Mouse (Mus musculus): Measurements from ENCODE around the gene Akna. TPM values are rescaled to one million over a fixed set of nuclear protein-coding genes. Genes with fewer than 3 reads are reported as not detected.

Akna gene
- polyA plus RNA-seq, 1 experiment = 1.9 TPM

DNA sequence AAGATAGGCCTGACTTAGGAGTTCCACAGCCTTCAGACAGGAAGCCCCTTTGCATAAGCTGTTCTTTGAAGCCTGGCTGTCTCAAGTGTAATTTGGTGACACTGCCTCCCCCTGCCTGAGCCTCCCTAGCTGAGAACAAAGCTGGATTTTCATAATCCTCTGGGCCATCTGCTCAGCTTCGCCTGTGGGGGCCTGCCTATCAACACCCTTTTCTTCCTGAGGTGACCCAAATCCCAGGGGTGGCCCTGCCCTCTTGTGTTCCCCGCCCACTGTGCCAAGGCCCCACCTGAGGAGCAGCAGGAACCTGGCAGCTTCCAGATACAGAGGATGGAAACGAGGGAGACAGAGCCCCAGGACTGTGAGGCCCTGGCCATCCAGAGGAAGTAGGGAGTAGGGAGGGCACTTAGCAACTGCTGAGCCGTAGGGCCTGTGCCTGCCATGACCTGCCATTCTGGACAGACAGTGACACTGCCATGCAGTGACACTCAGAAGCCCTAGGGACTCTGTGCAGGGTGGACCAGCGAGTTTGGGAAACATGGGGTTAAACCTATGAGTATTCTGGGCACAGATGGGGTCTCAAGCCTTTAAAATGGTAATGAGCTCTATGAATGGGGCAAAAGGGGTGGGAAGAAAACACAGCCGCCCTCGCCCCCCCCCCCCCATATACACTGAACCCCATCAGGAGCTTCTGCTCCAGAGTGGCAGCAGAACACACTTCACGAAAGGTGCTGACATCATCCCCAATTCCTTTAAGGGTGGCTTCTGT is 13.8 kb downstream of the Akna start:
- H3K27ac ChIP-seq (ENCODE audit: insufficient read depth, low read length) = no peak overlapping the region

DNA sequence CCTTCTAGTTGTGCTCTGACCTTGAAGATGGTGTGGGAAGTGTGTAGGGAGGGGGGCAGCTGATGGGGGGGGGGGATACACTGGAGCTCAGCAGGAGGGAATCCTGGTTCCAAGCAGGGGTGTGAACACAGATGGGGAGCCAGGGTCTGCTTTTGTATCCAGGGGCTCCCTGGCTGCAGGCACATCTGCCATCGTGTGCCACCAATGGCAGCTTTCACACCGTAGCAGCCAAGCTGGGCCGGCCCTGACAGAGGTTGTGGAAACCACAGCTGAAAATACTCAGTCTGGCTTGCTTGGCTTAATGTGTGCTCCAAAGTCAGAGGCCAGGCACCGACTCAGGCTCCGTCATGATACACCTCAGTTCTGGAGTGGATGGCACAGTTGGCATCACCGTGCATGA is 15.1 kb downstream of the Akna start:
- H3K27me3 ChIP-seq (ENCODE audit: control insufficient read depth, insufficient read depth, low read length) = no peaks in the 10 kb centered on the region
- no peak overlapping the region for H3K27ac ChIP-seq (ENCODE audit: insufficient read depth, low read length)
- no peaks in the 10 kb centered on the region; the same call in 1 of the 2 replicates for H3K4me1 ChIP-seq (ENCODE audit: control insufficient read depth, insufficient read depth, low read length)
- TF ChIP-seq POLR2A (IDR thresholded peaks at IDR 0.05; ENCODE audit: borderline replicate concordance, insufficient read depth, low read length) (no peak), CTCF (IDR thresholded peaks at IDR 0.05; ENCODE audit: borderline replicate concordance, insufficient read depth, low read depth, low read length) (no peak)
- WGBS = 45% methylated on average over 6 of the region's 6 CpGs
- no peak for DNase-seq
- H3K4me3 ChIP-seq (replicated peaks; ENCODE audit: insufficient read depth, low read depth, low read length) = no peak overlapping the region

More for the DNA sequence above, 13.8 kb downstream of the Akna start:
- H3K4me3 ChIP-seq (replicated peaks; ENCODE audit: insufficient read depth, low read depth, low read length) = no peak overlapping the region
- H3K27me3 ChIP-seq (ENCODE audit: control insufficient read depth, insufficient read depth, low read length) = no peaks in the 10 kb centered on the region
- 39% methylated on average over 8 of the region's 8 CpGs for WGBS
- TF ChIP-seq CTCF (IDR thresholded peaks at IDR 0.05; ENCODE audit: borderline replicate concordance, insufficient read depth, low read depth, low read length) = no peak
- no peak for TF ChIP-seq POLR2A (IDR thresholded peaks at IDR 0.05; ENCODE audit: borderline replicate concordance, insufficient read depth, low read length)
- DNase-seq = no peak
- no peaks in the 10 kb centered on the region; the same call in 1 of the 2 replicates for H3K4me1 ChIP-seq (ENCODE audit: control insufficient read depth, insufficient read depth, low read length)

DNA sequence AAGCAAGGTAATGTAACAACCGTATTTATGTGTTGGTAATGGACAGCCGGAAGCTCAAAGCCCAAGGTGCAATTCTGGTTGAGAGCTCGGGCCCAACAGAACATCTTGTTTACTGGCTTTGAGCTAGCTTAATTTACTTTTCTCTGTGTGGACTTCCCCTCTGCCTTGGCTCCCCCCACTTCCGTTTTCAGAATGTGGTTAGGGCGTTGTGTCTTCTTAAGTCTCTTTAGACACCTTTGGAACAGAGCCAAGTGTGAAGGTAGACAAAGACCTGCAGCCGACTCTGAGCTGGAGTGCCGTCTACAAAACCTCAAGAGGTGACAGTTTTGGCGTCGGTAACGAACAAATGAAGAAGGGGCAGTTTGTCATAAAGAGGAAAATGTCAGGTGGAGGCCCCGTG is 17.4 kb downstream of the Akna start:
- Histone ChIP-seq H3K4me1 (ENCODE audit: control insufficient read depth, insufficient read depth, low read length) (no peaks in the 10 kb centered on the region; the same call in 1 of the 2 replicates), H3K27me3 (ENCODE audit: control insufficient read depth, insufficient read depth, low read length) (no peaks in the 10 kb centered on the region), H3K4me3 (replicated peaks; ENCODE audit: insufficient read depth, low read depth, low read length) (no peak overlapping the region), H3K27ac (ENCODE audit: insufficient read depth, low read length) (no peak overlapping the region)
- TF ChIP-seq CTCF (IDR thresholded peaks at IDR 0.05; ENCODE audit: borderline replicate concordance, insufficient read depth, low read depth, low read length) (no peak), POLR2A (IDR thresholded peaks at IDR 0.05; ENCODE audit: borderline replicate concordance, insufficient read depth, low read length) (no peak)
- no peak for DNase-seq
- WGBS = 85% methylated on average over 11 of the region's 11 CpGs

DNA sequence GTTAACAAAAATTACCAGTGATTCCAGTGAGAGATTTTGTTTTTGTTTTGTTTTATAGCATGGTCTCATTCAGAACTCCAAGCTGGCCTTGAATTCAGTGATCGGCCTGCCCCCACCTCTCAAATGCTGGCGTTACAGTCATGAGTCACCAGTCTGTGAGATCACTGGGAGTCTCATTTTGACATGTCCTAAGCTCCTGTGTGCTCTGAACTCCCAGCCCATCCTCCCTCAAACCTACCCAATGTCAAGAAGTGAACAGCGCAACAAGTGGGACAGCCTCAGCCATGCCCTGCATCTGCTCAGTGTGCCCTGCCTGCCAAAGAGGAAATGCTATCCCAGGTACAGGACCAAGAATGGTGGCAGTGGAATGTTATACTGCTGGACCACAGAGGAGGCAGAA is 17.9 kb downstream of the Akna start:
- DNase-seq = no peak
- WGBS = 88% methylated on average over 3 of the region's 3 CpGs
- no peaks in the 10 kb centered on the region; the same call in 1 of the 2 replicates for H3K4me1 ChIP-seq (ENCODE audit: control insufficient read depth, insufficient read depth, low read length)

DNA sequence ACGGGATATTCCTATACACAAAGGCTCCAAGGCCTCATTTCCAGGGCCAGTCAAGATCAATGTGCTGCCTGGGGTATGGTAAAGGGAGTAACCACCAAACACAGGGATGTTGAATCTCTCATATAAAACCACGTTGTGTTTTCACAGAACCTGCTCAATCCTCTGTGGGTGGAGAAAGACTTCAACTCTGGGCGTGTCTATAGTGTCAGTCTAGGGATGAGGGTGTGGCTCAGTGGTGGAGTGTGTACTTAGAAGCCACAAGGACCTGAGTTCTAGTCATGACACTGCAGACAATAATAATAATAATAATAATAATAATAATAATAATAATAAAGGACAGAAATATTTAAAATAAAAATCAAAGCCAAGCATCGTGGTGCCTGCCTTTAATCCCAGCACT is 18.9 kb downstream of the Akna start:
- DNase-seq = no peak
- no peaks in the 10 kb centered on the region; the same call in 1 of the 2 replicates for H3K4me1 ChIP-seq (ENCODE audit: control insufficient read depth, insufficient read depth, low read length)
- H3K4me3 ChIP-seq (replicated peaks; ENCODE audit: insufficient read depth, low read depth, low read length) = no peak overlapping the region
- TF ChIP-seq CTCF (IDR thresholded peaks at IDR 0.05; ENCODE audit: borderline replicate concordance, insufficient read depth, low read depth, low read length) (no peak), POLR2A (IDR thresholded peaks at IDR 0.05; ENCODE audit: borderline replicate concordance, insufficient read depth, low read length) (no peak)
- no peak overlapping the region for H3K27ac ChIP-seq (ENCODE audit: insufficient read depth, low read length)
- 94% methylated on average over 4 of the region's 4 CpGs for WGBS
- H3K27me3 ChIP-seq (ENCODE audit: control insufficient read depth, insufficient read depth, low read length) = no peaks in the 10 kb centered on the region

More for the DNA sequence above, 17.9 kb downstream of the Akna start:
- no peaks in the 10 kb centered on the region for H3K27me3 ChIP-seq (ENCODE audit: control insufficient read depth, insufficient read depth, low read length)
- H3K27ac ChIP-seq (ENCODE audit: insufficient read depth, low read length) = no peak overlapping the region
- no peak for TF ChIP-seq POLR2A (IDR thresholded peaks at IDR 0.05; ENCODE audit: borderline replicate concordance, insufficient read depth, low read length)
- TF ChIP-seq CTCF (IDR thresholded peaks at IDR 0.05; ENCODE audit: borderline replicate concordance, insufficient read depth, low read depth, low read length) = no peak
- H3K4me3 ChIP-seq (replicated peaks; ENCODE audit: insufficient read depth, low read depth, low read length) = no peak overlapping the region

DNA sequence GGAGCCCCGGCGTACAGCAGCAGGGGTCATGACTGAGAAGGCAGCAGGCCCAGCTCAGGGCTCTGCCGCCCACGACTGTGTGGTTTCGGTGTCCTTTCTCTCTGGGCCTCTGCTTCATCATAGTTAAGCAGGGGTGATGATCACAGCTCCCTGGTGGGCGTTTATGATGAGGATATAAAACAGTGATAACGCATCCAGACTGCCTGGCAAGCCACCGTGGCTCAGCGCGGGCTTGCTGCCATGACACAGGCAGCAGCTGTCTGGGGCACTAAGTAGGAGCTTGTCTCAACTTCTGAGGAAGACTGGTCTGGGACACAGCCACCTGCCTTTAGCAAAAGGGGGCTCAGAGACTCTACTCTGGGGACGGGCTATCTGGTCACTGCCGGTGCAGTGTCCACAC is 19.7 kb downstream of the Akna start:
- Histone ChIP-seq H3K4me3 (replicated peaks; ENCODE audit: insufficient read depth, low read depth, low read length) (no peak overlapping the region), H3K4me1 (ENCODE audit: control insufficient read depth, insufficient read depth, low read length) (no peaks in the 10 kb centered on the region), H3K27me3 (ENCODE audit: control insufficient read depth, insufficient read depth, low read length) (no peaks in the 10 kb centered on the region), H3K27ac (ENCODE audit: insufficient read depth, low read length) (no peak overlapping the region)
- TF ChIP-seq POLR2A (IDR thresholded peaks at IDR 0.05; ENCODE audit: borderline replicate concordance, insufficient read depth, low read length) = no peak
- no peak for TF ChIP-seq CTCF (IDR thresholded peaks at IDR 0.05; ENCODE audit: borderline replicate concordance, insufficient read depth, low read depth, low read length)
- no peak for DNase-seq
- WGBS = 39% methylated on average over 12 of the region's 12 CpGs

DNA sequence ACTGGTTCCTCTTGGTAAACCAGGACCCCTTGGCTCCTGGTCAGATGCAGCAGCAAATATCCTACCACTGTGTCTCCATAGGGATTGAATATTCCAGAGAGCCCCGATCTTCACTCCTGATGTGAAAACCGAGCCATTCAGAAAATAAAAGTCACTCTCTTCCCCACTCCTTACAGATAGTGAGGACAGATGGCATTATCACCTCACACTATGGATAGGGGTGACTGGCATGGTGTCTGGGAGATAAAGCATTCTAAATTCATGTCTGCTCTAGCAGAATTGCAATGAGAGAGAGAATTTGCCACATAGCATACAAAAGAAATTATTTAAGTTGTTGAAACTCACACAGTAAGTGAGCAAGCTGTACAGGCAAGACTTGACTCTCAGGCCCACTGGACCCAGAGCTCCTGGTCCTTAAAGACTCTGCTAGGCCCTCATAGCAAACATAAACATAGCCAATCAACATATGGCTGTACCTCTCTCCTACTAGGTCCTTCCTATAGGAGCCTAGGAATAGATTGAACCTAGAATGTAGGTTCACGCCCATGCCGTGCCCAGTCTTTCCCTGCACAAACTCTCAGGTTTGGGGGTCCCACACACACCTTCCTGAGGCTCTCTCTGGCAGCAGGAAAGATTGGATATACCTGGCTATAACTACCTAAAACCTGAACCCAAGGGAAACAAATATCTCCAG is 20.3 kb downstream of the Akna start:
- H3K27ac ChIP-seq (ENCODE audit: insufficient read depth, low read length) = no peak overlapping the region
- H3K4me1 ChIP-seq (ENCODE audit: control insufficient read depth, insufficient read depth, low read length) = no peaks in the 10 kb centered on the region
- no peak for DNase-seq
- 89% methylated on average over 4 of the region's 4 CpGs for WGBS
- H3K27me3 ChIP-seq (ENCODE audit: control insufficient read depth, insufficient read depth, low read length) = no peaks in the 10 kb centered on the region
- H3K4me3 ChIP-seq (replicated peaks; ENCODE audit: insufficient read depth, low read depth, low read length) = no peak overlapping the region
- no peak for TF ChIP-seq POLR2A (IDR thresholded peaks at IDR 0.05; ENCODE audit: borderline replicate concordance, insufficient read depth, low read length)
- TF ChIP-seq CTCF (IDR thresholded peaks at IDR 0.05; ENCODE audit: borderline replicate concordance, insufficient read depth, low read depth, low read length) = no peak

DNA sequence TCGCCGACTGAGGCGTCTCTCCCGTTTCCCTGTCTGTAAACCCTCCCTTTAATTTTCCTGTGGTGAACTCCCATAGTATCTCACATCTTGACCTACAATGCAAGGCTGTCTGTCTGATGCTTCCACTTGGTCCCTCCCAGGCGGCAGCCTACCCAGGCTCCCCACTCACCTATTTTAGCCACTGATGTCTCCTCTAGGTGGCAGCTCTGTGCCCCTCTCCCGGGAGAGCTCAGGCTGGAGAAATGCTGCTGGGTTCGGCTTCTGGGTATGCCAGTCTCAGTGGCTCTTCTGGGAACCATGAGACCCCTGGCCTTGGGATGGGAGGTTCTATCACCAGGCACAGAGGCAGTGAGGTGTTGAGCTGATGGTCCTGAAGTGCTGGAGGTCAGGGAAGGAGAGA is 25.7 kb downstream of the Akna start:
- no peak for DNase-seq
- Histone ChIP-seq H3K27me3 (ENCODE audit: control insufficient read depth, insufficient read depth, low read length) (no peaks in the 10 kb centered on the region), H3K27ac (ENCODE audit: insufficient read depth, low read length) (no peak overlapping the region), H3K4me3 (replicated peaks; ENCODE audit: insufficient read depth, low read depth, low read length) (no peak overlapping the region), H3K4me1 (ENCODE audit: control insufficient read depth, insufficient read depth, low read length) (no peaks in the 10 kb centered on the region)
- WGBS = 70% methylated on average over 7 of the region's 7 CpGs
- TF ChIP-seq CTCF (IDR thresholded peaks at IDR 0.05; ENCODE audit: borderline replicate concordance, insufficient read depth, low read depth, low read length) (no peak), POLR2A (IDR thresholded peaks at IDR 0.05; ENCODE audit: borderline replicate concordance, insufficient read depth, low read length) (no peak)
